Mouse (Mus musculus) layer of hippocampus, adult 9-10 months (tissue): ENCODE data around the gene Tie1.

Source experiments
- DNase-seq: peaks from one replicate; pipeline ENCODE4 v3.0.0; 2022; ENCODE audit warnings: low spot score

Gene Tie1

DNA sequence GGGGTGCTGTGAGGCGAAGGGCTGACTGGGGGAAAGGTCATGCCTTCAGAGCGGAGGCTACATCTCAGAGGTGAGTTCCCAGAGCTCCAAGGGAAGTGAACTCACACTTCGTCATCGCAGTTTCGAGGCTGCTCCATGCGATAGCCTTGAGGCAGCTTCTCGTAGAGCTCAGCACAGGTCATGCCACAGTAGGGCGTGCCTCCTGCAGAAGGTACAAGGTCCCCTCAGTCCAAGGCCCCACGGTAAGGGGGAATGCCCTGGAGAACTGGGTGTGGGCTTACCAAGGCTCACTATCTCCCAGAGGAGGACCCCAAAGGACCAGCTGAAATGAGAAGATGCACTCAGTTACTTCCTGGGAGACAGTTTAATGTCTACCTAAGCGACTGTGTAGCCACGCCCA is 17.2 kb downstream of the Tie1 start:
- DNase-seq: no peak

- no peak for DNase-seq
Measured at GRCm38 (mm10) chr4:118471281-118471680, 18.6 kb downstream of the Tie1 start.

GRCm38 (mm10) chr4:118465697-118466163 is 24.1 kb downstream of the Tie1 start:
- DNase-seq: no peak

GRCm38 (mm10) chr4:118464956-118465355 is 24.9 kb downstream of the Tie1 start:
- no peak for DNase-seq

DNA sequence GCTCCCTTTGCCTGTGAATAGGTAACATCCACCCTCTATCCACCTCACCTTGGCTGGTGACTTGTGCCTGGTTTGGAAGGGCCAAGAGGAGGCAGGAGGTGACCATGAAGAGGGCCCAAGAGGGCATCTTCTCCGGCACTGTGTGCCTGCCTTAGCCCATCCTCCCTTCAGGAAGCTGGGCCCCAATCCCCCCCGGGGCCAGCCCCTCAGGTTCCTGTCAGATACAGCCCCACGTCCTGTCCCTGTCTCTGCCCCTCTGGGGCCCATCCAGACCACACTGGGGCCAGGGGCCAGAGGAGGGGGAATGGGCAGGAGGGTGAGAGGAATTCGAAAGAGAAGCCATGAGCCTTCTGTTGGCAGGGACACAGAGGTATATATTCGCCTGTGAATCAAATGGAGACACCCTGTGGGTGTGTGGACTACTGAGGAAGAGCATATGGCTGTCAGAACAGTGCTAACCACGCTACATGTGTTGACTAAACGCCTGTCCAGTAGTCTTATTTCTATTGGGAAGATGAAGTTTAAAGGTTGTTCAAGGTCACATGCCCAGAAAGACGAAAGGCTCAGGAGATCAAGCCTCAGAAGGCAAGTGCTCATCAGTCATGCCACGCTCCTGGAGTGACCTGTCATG is 32.4 kb downstream of the Tie1 start, which contains the start of gene Mpl:
Gene Mpl (minus strand): TSS at position 169 of the 631 bp plus-strand sequence.
- DNase-seq: no peak

- DNase-seq: no peak
Measured at GRCm38 (mm10) chr4:118446415-118447153, 43.3 kb downstream of the Tie1 start.

GRCm38 (mm10) chr4:118445781-118446414 is 44.0 kb downstream of the Tie1 start:
- DNase-seq: no peak

DNA sequence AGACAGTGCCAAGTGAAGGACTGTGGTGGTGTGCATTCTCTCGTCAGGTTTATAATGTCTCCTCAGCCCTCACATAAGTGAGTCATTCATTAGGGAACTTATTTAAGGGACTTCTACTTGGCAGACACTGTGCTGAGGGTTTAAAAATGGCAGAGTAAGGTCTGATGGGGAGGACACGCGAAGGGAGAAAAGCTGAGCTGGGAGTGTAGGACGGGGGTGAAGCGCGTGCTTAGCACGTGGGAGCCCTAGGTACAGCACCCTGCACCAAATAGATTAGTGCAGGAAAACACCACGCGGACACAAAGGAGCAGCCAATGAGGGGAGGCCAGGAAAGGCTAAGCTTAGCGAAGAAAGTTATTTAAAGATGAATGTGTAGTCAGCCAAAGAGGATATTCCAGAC is 44.8 kb downstream of the Tie1 start:
- no peak for DNase-seq

GRCm38 (mm10) chr4:118437829-118438253 is 52.0 kb downstream of the Tie1 start:
- no peak for DNase-seq

DNA sequence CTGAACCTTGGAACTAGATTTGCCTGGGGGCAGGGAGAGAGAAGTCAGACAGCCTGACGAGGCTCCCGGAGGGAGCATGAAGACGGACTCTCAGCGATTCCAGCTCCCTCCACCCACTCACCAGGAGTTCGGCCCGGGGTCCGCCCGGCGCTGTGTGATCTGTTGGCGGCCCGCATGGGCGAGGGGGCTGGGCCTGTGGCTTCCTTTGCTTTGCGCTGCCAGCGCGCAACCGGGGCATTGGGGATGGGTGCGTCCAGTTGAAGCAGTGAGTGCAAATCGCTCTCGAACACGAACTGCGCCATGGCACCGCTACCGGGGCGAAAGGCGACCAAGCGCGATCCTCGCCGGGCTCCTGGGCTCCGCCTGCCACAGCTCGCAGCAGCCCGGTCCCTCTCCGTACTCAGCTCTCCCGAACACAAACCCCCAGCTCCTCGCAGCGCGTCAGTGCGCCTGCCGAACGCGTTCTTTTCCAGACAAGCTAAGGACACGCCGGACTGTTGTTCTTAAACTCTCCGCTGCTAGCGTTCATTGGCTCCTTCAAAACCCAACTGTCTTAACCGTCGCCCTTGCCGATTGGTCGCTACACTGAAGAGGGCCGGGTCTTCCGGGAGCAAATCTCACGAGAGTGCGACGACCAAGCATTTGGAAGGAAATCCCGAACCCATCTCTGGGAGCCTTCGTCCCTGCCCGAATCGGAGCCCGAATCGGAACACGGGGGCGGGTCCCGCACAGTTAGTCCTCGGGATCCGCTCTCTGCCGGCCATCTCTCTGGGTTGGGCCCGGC is 52.8 kb downstream of the Tie1 start, which contains the start of gene Cdc20:
Gene Cdc20 (minus strand): TSS at position 533 of the 784 bp plus-strand sequence.
- DNase-seq: peak; percentile 73

DNA sequence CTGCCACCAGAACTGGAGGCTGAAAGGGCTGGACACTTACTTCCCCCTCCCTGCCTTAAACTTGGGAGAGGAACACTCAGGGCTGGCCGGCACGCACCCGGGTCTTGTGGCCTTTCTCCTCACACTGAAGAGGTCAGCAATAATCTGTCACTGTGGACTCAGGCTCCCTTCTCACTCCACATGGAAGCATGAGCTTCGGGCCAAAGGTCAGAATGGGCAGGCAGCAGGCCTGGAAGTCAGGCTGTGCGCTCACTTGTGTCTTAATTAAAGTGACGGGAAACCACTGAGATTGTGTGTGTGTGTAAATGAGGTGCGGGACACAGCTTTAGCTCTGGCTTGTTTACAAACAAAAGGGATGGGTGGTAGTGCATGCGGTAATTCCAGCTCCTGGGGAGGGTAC is 57.5 kb downstream of the Tie1 start:
- DNase-seq: no peak

- DNase-seq: no peak
Measured at GRCm38 (mm10) chr4:118429215-118429895, 60.5 kb downstream of the Tie1 start.

DNA sequence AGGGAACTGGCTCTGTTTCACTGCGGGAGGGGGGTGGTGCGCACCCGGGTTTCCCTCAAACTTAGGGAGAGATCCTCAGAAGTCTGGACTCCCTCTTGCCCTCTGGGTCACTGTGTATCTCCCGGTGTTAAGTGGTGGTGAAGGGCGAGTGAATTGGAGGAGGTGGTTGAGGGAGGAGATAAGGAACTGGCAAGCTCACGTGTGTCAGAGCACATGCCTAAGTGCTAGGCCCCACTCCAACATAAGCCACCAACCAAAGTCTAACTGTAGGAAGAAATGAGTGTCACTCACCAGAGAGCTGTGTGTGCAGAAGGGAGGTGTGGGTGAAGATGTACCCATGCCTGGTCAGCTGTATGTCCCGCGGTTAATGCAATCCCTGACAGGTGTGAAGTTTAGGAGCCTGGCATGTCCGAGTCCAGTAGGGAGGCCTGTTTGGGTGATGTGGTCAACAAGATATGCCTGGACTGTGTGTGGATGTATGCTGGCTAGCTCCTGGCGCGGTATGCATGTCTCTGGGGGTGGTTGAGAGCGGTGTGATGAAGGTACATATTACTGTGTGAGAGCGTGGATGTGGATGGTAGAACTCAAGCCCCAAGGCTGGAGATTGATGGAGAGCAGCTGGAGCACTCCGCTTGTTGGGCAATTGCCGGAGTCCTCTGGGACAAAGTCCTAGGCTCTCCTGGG is 61.2 kb downstream of the Tie1 start:
- DNase-seq: no peak

GRCm38 (mm10) chr4:118427768-118428451 is 62.0 kb downstream of the Tie1 start, which contains the start of gene Elovl1:
Gene Elovl1, plus strand, starts transcription at chr4:118428093.
- peak; percentile 38 for DNase-seq

DNA sequence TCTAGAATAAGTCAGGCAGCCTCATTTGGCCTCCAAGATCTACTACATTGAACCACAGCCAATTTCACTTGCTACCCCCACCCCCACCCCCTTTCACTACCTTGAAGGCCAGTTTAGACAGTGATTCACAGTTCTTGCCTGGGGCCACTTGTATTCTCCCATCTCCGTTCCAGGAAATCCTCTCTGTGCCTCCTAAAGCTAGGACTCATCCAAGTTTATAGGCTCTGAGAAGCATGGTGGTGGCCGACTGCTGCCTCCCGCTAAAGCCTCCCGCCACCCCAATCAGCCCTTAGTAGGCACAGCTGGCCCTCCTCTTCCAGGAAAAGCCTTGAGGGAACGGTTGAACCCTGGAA is 62.5 kb downstream of the Tie1 start:
- DNase-seq: no peak

DNA sequence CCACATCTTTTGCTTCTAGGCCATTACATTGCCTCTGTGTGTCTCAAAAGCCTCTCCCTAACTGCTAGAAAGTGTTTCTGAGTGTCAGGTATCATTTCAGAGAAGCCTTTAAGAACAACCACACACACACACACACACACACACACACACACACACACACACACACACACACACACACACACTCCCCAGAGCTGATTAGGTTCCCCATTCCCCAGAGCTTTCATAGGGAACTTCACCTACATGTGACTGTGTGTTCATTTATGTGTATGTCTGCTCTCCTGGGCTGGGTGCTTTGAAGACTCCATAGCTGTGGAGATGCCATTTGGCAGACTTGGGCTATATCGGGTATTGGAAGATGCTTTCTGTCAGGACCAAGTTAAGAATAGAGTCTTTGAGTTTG is 64.5 kb downstream of the Tie1 start:
- DNase-seq: no peak

- no peak for DNase-seq
Measured at GRCm38 (mm10) chr4:118424541-118425160, 65.2 kb downstream of the Tie1 start.

DNA sequence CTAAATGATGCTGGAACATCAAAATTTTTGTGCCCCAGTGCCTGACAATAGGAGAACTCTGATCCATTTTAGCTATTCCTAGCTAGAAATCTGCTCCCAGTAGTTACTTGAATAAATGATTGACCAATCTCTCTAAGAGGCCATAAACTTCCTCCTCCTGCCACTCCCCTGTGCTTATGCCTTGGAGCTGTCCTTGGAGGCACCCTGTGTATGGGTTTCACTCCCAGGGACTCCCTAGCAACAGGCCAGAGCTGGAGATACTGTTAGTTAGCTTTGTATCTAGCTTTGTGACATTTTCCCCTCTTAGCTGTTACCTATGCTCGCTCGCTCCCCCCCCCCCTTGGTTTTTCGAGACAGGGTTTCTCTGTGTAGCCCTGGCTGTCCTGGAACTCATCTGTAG is 68.5 kb downstream of the Tie1 start:
- no peak for DNase-seq
